Mouse (Mus musculus): Measurements from ENCODE around the gene Galnt12.

DNA sequence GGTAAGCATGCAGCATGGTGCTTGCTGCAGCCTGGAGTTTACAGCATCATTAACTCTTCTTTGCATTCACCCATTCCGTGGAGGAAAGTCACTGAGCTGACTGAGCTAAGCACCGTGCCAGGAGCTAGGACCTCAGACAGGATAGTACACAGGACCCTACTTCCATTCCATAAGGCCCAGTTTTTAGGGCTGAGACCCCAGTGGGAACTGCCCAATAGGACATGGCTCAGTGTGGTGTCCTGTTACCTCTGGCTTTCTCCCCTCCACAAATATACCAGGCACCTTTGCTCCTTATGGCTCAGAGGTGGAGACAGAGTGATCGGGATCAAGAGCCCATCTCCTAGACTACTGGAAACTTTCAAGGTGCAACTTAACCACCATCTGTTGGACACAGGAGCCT lies 59.1 kb downstream of the Galnt12 start:
- TF ChIP-seq CHD2 (IDR thresholded peaks at IDR 0.05; ENCODE audit: low read depth, low read length), result no peak
- no peak for TF ChIP-seq ZC3H11A (IDR thresholded peaks at IDR 0.05; ENCODE audit: borderline replicate concordance, low read depth, low read length)
